Mouse (Mus musculus) myocyte (in vitro differentiated cells): ENCODE measurements around the gene Apba3. TPM values are rescaled to one million over a fixed set of nuclear protein-coding genes. Genes with fewer than 3 reads are reported as not detected.

Source experiments
- H3K27me3 ChIP-seq: one replicate; pipeline ENCODE4 v1.6.1; 2011; ENCODE audit not compliant: control insufficient read depth, insufficient read depth, insufficient read length
- H3K36me3 ChIP-seq: one replicate; pipeline ENCODE4 v1.6.1; 2011; ENCODE audit not compliant: control insufficient read depth, insufficient read depth
- H3K4me2 ChIP-seq: one replicate; pipeline ENCODE4 v1.6.1; 2011; ENCODE audit warnings: low read depth, control low read depth
- H3K4me3 ChIP-seq: one replicate; pipeline ENCODE4 v1.5.1; 2011; ENCODE audit warnings: mild to moderate bottlenecking, control low read depth, moderate library complexity
- H3K79me2 ChIP-seq: one replicate; pipeline ENCODE4 v1.6.1; 2011; ENCODE audit not compliant: control insufficient read depth, insufficient read depth
- H3ac ChIP-seq: one replicate; pipeline ENCODE4 v1.6.1; 2011; ENCODE audit not compliant: control insufficient read depth, insufficient read length
- CEBPB ChIP-seq: IDR thresholded peaks from 2 replicates; pipeline ENCODE4 v1.6.1; 2011; ENCODE audit warnings: mild to moderate bottlenecking, moderate library complexity; ENCODE audit not compliant: poor library complexity, insufficient read depth, severe bottlenecking
- E2F4 ChIP-seq: IDR thresholded peaks from one replicate; pipeline ENCODE4 v1.6.1; 2011; ENCODE audit warnings: mild to moderate bottlenecking, control low read depth, moderate library complexity; ENCODE audit not compliant: insufficient read depth
- MAX ChIP-seq: IDR thresholded peaks from one replicate; pipeline ENCODE4 v1.6.1; 2011; ENCODE audit warnings: low read depth, mild to moderate bottlenecking, control low read depth
- MYOD1 ChIP-seq, 3 experiments: IDR thresholded peaks; one replicate each; pipeline ENCODE4 v1.6.1; 2011; ENCODE audit warnings: control low read depth in 2 of 3, low read depth in 2 of 3, mild to moderate bottlenecking in 2 of 3, moderate library complexity in 1 of 3; ENCODE audit not compliant: insufficient read length in 2 of 3, control insufficient read depth in 1 of 3
- MYOG ChIP-seq, 3 experiments: IDR thresholded peaks; one replicate each; pipeline ENCODE4 v1.6.1; 2011; ENCODE audit warnings: control low read depth in 2 of 3, low read depth in 2 of 3, mild to moderate bottlenecking in 2 of 3; ENCODE audit not compliant: insufficient read length in 2 of 3, control insufficient read depth in 1 of 3, insufficient read depth in 1 of 3
- POLR2A ChIP-seq: IDR thresholded peaks from one replicate; pipeline ENCODE4 v1.6.1; 2011; ENCODE audit warnings: low read depth, mild to moderate bottlenecking, control low read depth, moderate library complexity; ENCODE audit not compliant: insufficient read length
- POLR2AphosphoS2 ChIP-seq: IDR thresholded peaks from one replicate; pipeline ENCODE4 v1.6.1; 2011; ENCODE audit warnings: low read depth, control low read depth; ENCODE audit not compliant: insufficient read length
- REST ChIP-seq: IDR thresholded peaks from one replicate; pipeline ENCODE4 v1.6.1; 2011; ENCODE audit warnings: mild to moderate bottlenecking, control low read depth, moderate library complexity; ENCODE audit not compliant: insufficient read depth, insufficient read length
- SRF ChIP-seq: IDR thresholded peaks from one replicate; pipeline ENCODE4 v1.6.1; 2011; ENCODE audit warnings: low read depth; ENCODE audit not compliant: control insufficient read depth, insufficient read length
- TCF12 ChIP-seq: IDR thresholded peaks from one replicate; pipeline ENCODE4 v1.6.1; 2011; ENCODE audit warnings: mild to moderate bottlenecking, control low read depth; ENCODE audit not compliant: poor library complexity, insufficient read depth, severe bottlenecking
- TCF3 ChIP-seq: IDR thresholded peaks from one replicate; pipeline ENCODE4 v1.6.1; 2011; ENCODE audit warnings: low read depth, control low read depth; ENCODE audit not compliant: insufficient read length
- USF1 ChIP-seq: IDR thresholded peaks from one replicate; pipeline ENCODE4 v1.6.1; 2011; ENCODE audit warnings: low read depth, mild to moderate bottlenecking, control low read depth, moderate library complexity
- polyA plus RNA-seq: library from polyadenylated mRNA; unstranded; fragments of >200 nt; fragmentation: generic; extraction: Trizol; gene quantifications from one replicate; pipeline ENCODE4 v1.2.1, GENCODE M21; 2012; ENCODE audit warnings: missing spikeins

Apba3 gene
- polyA plus RNA-seq, 1 experiment, result 166 TPM

GRCm38 (mm10) chr10:81285694-81286450, 19.1 kb downstream of the Apba3 start:
- Histone ChIP-seq H3K4me2 (peak overlapping the region; percentile 82), H3ac (no peak overlapping the region), H3K36me3 (no peaks in the 10 kb centered on the region), H3K27me3 (peaks cover 29% of the 10 kb centered on the region), H3K4me3 (peak overlapping the region; percentile 9), H3K79me2 (no peaks in the 10 kb centered on the region)
- no peak for TF ChIP-seq REST
- TF ChIP-seq TCF3, result no peak
- TF ChIP-seq SRF, result no peak
- TF ChIP-seq MYOD1 (IDR thresholded peaks at IDR 0.05; ENCODE audit: control insufficient read depth in 1 of 3, insufficient read length in 2 of 3, low read depth in 2 of 3), result peak in 1 of 3 experiments; percentile 58
- peak in 1 of 3 experiments; percentile 53 for TF ChIP-seq MYOG (IDR thresholded peaks at IDR 0.05; ENCODE audit: control insufficient read depth in 1 of 3, insufficient read depth in 1 of 3, insufficient read length in 2 of 3, low read depth in 2 of 3)
- TF ChIP-seq E2F4, result no peak
- TF ChIP-seq MAX, result no peak
- TF ChIP-seq CEBPB, result no peak
- TF ChIP-seq TCF12, result no peak
- no peak for TF ChIP-seq USF1

- Histone ChIP-seq H3ac (no peak overlapping the region), H3K4me2 (no peak overlapping the region), H3K27me3 (peaks cover 29% of the 10 kb centered on the region), H3K4me3 (peak overlapping the region; percentile 9), H3K79me2 (no peaks in the 10 kb centered on the region), H3K36me3 (no peaks in the 10 kb centered on the region)
- no peak for TF ChIP-seq CEBPB
- no peak for TF ChIP-seq USF1
- no peak for TF ChIP-seq MYOD1 (IDR thresholded peaks at IDR 0.05; ENCODE audit: control insufficient read depth in 1 of 3, insufficient read length in 2 of 3, low read depth in 2 of 3)
Observed at GRCm38 (mm10) chr10:81286586-81286985, 19.8 kb downstream of the Apba3 start.

GRCm38 (mm10) chr10:81287513-81288157, 20.9 kb downstream of the Apba3 start:
- no peaks in the 10 kb centered on the region for H3K36me3 ChIP-seq
- no peak overlapping the region for H3ac ChIP-seq
- H3K4me3 ChIP-seq, result no peak overlapping the region
- no peak for TF ChIP-seq USF1
- TF ChIP-seq SRF, result no peak
- no peak for TF ChIP-seq REST
- TF ChIP-seq MYOG (IDR thresholded peaks at IDR 0.05; ENCODE audit: control insufficient read depth in 1 of 3, insufficient read depth in 1 of 3, insufficient read length in 2 of 3, low read depth in 2 of 3), result no peak
- TF ChIP-seq MYOD1 (IDR thresholded peaks at IDR 0.05; ENCODE audit: control insufficient read depth in 1 of 3, insufficient read length in 2 of 3, low read depth in 2 of 3), result no peak
- TF ChIP-seq CEBPB, result no peak
- TF ChIP-seq TCF3, result no peak
- no peak for TF ChIP-seq POLR2AphosphoS2
- TF ChIP-seq POLR2A, result no peak
- no peak for TF ChIP-seq MAX
- TF ChIP-seq TCF12, result no peak
- no peak for TF ChIP-seq E2F4
- H3K79me2 ChIP-seq, result no peaks in the 10 kb centered on the region
- peaks cover 29% of the 10 kb centered on the region for H3K27me3 ChIP-seq
- no peak overlapping the region for H3K4me2 ChIP-seq

- peaks cover 3% of the 10 kb centered on the region for H3K79me2 ChIP-seq
- peaks cover 20% of the 10 kb centered on the region for H3K27me3 ChIP-seq
- no peak overlapping the region for H3K4me3 ChIP-seq
- H3K4me2 ChIP-seq, result no peak overlapping the region
- no peaks in the 10 kb centered on the region for H3K36me3 ChIP-seq
- no peak overlapping the region for H3ac ChIP-seq
- no peak for TF ChIP-seq TCF3
- TF ChIP-seq MYOG (IDR thresholded peaks at IDR 0.05; ENCODE audit: control insufficient read depth in 1 of 3, insufficient read depth in 1 of 3, insufficient read length in 2 of 3, low read depth in 2 of 3), result no peak
Observed at GRCm38 (mm10) chr10:81288601-81289000, 21.8 kb downstream of the Apba3 start.

- no peak overlapping the region for H3K4me3 ChIP-seq
- H3K36me3 ChIP-seq, result no peaks in the 10 kb centered on the region
- H3K4me2 ChIP-seq, result no peak overlapping the region
- H3K79me2 ChIP-seq, result peaks cover 9% of the 10 kb centered on the region
- H3ac ChIP-seq, result no peak overlapping the region
- H3K27me3 ChIP-seq, result peaks cover 13% of the 10 kb centered on the region
- TF ChIP-seq TCF3, result no peak
- TF ChIP-seq MYOG (IDR thresholded peaks at IDR 0.05; ENCODE audit: control insufficient read depth in 1 of 3, insufficient read depth in 1 of 3, insufficient read length in 2 of 3, low read depth in 2 of 3), result peak in 1 of 3 experiments; percentile 27
Observed at GRCm38 (mm10) chr10:81289278-81289677, 22.5 kb downstream of the Apba3 start.
